Mouse (Mus musculus): Measurements from ENCODE around the gene Rnf13.
"Not testable (repeated sequence)": the region's sequence is repeated elsewhere in the genome, so short reads cannot be mapped to it uniquely, and the experiment has no call there.

Rnf13 gene

DNA sequence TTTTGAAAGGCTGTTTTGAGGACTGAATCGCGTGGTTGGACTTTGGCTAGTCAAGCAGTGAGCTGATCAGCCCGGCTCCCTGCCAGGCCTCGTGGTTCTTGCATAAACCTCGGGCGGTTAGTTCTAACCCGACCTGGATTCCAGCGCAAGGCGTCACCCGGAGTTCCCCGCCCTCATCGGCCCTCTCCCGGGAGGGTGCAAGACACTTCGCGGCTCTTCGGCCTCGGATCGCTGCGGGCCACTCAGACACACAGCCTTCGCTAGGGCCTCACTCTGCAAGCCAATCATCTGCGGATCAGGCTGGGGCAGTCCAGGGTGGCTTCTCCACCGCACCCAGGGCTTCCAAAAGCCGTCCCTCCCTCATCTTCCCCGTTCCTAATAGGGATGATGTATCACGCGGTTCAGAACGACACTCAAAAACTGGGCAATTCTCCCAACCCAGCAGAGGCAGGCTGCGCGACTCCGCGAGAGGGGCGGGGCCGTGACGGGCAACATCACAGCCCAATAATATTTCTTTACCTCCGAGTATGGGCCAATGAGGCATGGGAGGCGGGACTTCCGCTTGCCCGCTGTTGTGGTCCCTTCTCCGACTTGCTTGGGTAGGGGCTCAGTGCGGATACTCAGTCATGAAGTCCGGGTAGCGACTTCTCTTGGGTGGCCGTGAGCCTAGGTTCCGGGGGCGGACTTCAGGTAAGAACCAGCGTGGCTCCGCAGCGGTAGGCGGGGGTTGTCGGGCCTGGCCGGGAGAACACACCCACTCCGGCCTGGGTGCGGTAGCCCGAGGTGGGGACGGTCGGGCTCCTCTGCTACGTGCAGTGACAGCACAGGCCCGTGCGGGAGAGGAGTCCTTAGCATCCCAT is at the start of gene Rnf13:
TSS of gene Rnf13 (plus strand) at position 552 of the 860 bp plus-strand sequence.
- peak; percentile 90 for DNase-seq (ENCODE audit: low read depth, low spot score)

DNA sequence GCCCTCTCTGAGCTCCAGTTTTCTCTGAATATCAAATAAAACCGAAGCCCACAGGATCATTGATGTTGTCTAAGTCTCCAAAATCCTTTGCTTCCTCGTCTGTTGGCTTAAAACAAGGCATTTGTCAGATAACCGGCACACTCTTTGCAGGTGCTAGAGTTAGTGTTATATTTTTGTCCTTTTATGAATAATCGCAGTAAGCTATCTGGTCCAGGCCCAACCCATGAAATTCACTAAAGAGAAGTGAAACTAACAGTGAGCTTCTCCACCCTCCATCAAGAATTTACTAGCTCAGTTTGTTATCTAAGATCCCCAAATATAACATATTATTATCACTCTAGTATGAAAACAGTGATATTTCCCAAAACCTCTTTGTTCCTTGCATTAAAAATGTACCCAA is 44.1 kb upstream of the Rnf13 start:
- DNase-seq (ENCODE audit: low read depth, low spot score), result no peak

DNA sequence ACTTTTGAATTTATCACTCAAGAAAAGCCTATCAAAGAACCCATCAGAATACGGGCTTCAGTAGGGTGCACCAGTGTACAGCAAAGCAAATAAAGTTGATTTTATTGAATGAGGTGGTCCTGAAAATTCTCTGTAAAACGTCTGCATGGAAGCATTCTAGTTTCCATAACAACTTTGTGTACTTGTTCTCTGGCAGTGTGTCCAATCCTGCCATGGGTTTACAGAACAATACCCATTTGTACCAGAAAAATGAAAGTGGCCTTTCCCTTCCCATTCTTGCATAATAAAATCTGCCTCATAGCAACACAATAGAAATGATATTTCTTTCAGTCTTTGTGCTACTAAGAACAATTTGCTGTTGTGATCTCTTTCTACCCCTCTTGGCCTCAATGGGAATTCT is 43.1 kb upstream of the Rnf13 start, which contains the start of gene Ankub1:
TSS of gene Ankub1 (minus strand) at position 81 of the 400 bp plus-strand sequence.
- DNase-seq (ENCODE audit: low read depth, low spot score), result no peak

DNA sequence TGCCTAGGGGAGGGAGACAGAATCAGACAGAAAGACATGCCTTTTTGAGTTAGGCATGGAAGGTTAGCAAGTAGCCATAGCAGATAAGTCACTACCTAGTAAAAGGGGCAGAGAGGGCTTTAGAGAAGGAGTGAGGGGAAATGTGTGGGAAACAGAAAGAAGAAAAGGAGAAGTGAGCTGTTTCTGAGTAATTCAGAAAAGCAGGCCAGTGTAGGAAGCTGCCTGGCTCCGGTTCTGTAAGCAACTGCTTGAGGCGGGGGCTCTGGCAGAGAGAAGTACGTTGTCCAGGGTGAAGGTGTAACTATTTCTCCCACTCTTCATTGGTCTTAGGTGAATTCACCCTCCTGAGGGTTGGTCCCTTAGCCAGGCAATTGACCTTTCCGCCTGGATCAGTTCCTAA is 39.6 kb upstream of the Rnf13 start:
- DNase-seq (ENCODE audit: low read depth, low spot score), result no peak

DNA sequence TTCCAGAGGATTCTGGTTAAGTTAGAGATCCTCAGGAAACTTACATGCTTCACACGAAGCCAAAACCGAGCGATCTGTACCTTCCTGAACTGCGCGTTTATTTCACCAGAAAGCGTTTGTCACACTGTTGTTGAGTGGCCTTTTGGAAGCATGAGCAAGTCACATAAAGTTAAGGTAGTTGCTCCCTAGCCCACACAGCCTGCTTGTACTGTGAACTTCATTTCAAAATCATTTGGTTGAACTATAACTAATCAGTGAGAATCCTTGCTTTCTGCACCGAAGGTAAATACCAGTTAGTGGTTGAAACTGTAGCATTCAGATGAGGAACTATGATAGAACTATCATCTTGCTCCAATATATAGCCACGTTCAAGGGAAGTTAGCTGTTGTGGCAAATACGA is 39.1 kb upstream of the Rnf13 start:
- no peak for DNase-seq (ENCODE audit: low read depth, low spot score)

DNA sequence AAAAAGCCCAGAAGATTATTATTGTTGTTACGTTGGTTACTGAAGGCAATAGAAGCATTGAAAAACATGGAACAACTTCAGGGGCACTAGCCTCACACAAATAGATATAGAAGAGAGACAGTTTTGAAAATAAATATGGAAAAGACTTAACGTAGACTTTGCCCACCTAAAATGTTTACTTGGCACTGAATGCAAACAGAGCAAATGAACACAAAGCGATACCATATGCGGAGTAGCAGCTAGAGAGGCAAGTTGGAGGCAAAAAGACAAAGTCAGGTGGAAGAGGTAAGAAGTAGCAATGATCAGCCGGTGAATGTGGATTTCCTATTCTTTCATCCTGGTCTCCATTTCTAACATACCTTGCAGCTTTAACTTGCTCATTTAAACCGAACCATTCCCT is 21.7 kb upstream of the Rnf13 start:
- no peak for DNase-seq (ENCODE audit: low read depth, low spot score)

DNA sequence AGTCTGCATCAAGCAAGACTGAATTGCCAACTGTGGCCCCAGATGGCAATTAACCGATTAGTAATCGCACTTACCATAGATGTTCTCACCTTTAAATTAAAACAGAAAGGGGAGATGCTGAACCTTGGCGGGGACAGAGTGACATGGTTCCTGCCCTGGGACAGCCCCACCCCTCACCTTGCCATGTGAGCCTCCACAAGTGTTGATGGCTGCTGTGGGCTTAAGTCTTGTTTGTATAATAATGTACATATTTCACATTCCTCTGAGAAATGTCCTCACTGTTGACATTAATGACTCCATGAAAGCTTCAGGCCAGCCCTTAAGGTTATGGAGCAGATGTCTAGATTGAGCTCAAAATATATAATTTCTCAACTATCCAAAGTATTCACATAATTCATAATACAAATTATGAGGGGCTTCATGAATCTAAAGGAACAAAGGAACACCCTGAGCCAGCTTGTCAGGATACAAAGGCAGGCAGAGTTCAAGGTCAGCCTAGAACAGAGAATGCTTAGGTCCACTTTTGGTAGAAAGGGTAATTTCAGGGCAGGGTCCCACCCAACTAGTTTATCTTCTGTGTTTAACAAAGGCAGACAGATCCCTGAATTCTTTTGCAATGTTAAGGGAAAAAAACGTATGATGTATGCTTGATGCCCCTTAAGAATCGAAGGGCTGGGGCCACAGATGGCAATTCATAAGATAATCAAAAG is 3.5 kb upstream of the Rnf13 start:
- DNase-seq (ENCODE audit: low read depth, low spot score), result no peak

DNA sequence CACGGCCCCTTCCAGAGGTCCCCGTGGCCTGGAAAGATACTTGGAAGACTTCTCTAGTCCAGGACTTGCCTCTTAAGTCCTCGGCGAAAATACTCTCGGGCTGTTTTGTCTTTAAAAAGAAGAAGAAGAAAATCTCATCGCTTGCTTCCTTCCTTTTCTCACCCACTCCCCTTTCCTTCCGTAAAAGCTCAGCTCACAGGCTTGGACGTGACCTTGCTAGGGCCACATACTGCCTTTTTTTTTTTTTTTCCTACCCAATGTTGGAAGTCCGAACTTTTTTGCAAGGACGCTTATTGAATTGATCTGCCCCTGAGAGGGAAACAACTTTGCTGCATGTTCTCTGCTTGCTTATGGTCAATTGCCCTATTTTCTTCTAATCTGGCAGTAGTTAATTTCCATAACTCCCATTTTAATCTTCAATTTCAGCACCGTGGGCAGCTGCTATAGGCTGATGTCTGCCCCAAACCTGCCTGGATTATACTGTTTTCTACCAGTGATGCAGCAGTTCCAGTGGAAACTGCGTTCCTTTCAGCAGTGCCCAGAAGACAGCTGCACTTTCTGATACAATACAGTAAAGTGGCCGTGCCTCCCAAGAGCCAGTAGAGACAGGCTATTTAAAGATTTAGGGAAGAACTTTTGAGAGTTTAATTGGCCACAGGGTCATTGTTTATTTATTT is 695 bp downstream of the Rnf13 start:
- DNase-seq (ENCODE audit: low read depth, low spot score), result no peak

DNA sequence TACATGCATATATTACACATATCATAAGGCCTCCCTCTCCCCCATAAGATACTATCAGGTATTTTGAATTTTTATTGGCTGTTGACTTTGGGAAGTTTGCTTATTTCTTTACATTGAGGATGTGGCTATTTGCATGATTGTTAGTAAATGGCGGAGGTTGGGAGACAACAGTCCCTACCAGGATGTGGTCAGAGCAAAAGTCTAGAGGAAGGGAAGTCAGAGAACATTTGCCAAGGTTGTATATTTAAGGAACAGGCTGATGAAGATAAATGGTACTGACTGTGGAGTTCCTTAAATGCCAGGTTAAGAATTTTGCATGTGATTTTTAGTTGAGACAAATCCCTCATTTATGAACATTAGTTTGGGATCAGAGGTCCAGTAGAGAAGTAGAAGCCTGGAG is 4.0 kb downstream of the Rnf13 start:
- no peak for DNase-seq (ENCODE audit: low read depth, low spot score)

DNA sequence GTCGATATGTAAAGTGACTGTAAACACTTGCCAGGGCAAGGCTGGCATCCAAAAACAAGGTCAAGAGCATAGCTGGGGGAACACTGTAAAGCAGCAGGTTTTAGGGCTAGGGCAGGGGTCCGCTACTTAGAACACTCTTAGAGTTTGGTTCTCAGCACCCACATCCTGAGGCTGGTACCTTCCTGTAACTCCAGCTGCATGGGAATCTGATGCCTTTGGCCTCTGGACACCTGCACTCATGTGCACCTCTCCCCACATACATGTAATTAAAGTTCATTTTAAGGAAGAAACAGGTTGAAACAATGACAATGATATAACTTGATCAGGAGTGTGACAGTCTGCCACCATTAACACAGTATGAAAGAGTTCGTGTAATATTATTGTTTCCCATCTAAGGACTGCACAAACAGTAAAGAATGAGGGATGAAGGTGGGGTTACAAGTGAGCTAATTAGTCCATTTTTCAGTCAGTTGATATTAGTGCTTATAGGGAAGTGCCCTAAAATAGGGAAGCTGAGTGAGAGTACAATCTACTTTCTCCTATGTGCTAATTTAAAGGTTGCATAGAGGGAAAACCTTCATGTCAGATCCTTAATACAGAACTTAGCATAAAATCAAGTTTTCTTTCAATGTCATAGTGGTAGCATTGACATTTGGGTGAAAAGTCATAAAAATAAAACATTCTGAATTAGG is 12.9 kb downstream of the Rnf13 start:
- DNase-seq (ENCODE audit: low read depth, low spot score), result no peak

DNA sequence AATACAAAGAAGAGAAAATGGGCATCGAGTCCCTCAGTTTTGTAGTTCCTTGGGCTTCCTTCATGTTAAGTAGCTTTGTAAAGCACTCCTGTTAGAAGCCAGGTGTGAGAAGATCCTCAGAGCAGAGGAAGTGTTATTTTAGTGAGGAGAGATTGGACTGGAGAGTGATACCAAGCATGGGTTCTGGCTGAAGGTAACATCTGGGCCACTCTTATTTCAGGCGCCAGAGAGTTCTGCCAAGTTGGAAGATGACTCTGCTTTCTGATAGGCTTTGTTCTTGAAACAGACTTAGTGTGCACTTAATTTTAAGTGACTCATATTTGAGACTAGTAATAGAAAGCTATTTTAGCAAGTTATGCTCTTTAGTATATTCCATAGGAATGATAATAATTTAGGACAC is 41.1 kb downstream of the Rnf13 start:
- DNase-seq (ENCODE audit: low read depth, low spot score), result no peak

DNA sequence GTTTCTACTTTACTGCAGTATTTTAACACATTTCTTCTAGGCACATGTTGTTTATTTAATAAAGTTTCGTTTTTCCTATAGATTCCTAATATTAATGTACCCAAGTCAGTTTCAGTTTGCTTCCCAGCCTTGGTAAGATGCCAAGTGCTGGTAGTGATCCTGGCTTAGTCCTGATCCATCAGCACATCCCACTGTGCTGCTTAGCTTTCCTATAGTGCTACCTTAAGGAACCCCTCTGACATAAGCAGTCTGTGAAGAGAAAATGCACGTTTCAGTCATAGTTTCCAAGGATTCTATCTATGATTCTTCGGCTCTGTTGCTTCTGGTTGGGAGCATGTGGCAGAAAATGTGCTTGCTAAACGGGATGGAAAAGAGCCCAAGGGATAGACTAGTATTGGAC is 52.6 kb downstream of the Rnf13 start:
- DNase-seq (ENCODE audit: low read depth, low spot score), result no peak

DNA sequence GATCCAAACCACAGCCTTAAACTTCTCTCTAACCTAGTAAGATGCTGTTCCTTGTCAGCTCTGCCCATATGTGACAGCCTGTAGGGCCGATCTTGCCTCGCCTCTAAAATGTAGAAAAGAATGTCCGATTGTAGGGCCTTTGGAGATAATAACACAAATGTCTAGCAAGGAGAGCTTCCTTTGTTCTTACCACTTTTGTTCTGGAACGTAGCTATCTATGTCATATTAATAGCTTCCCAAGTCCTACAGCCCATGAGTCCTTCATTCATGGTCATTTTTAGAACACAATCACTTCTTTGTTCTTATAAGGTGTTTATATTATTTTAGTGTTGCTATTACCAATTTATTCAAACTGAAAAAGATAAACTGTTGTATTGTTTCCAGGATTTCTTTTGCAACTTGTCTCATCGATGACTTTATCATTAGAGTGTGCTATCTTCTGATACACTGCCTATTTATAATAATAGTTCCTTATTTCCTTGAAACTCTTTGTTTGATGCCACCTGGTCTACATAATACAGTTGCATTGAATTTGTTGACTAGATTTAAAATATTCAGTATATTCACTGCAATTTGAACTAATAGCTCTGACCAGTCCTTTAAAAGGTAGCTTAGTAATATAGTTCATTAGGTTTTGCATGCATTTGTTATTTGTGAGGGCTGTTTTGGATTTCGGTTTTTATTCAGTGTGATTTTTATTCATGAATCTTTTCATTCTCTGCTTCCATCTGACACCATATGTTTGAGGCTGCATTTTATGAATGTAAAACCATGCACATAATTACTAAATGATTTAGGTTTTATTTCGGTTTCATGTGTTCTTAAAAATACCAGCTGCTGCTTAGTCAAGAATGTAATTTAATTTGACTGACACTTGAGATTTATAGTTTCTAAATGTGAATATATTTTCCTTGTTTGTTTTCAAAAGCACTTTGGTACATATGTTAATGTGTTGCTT is 53.4 kb downstream of the Rnf13 start:
- no peak for DNase-seq (ENCODE audit: low read depth, low spot score)

DNA sequence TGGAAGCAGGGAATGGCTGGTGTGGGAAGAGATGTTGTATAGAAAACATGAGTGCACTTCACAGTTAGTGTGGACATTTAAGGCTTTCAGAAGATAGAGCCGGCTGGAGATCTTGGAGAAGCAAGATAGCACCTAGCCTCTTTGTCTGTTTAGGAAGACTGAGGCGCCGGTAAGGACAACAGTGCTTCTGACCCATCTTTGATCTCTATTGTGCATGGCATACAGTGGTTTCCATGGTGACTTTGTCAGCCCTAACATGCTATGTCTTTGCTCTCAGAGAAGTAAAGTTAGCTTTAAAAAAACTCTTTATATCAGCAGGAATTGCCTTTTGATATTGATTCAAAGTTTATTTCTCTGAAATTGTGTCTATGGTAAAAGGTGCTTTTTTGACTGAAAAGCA is 55.2 kb downstream of the Rnf13 start:
- DNase-seq (ENCODE audit: low read depth, low spot score), result no peak

DNA sequence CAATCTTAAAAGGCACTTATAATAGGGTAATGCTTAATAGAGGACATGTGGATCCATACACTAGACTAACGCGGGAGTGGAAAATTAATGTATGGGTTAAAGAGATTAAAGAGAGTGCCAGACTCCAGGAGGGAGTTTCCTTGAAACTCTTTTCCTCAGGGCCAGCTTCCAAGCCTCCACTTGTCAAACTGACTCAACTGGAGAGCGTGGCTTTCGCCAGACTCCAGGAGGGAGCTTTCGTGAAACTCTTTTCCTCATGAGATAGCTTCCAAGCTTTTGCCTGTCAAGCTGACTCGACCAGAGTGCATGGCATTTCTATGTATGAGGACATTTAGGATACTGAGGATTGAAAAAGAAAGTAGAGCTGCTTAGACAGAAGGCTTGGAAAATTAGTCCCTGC is 59.2 kb downstream of the Rnf13 start:
- not testable (repeated sequence) for DNase-seq (ENCODE audit: low read depth, low spot score)

DNA sequence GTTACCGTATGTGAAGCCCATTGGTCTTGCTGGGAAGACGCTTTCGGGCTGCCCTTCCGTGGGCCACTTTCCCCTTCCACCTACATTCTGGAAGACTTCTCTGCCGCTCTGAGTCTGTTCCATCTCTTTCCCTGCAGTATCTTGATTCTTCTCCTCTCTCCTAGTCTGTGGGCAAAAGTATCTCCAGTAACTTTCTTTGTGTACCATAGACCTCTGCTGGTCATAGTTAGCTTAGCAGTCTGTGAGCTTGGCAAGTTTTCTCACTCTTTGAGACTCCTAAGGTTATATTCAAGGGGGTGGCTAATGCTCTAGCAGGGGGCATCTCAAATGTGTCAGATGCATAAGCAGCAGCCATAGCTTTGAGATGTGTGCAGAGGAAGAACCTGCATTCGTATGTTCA is 79.6 kb downstream of the Rnf13 start:
- no peak for DNase-seq (ENCODE audit: low read depth, low spot score)

DNA sequence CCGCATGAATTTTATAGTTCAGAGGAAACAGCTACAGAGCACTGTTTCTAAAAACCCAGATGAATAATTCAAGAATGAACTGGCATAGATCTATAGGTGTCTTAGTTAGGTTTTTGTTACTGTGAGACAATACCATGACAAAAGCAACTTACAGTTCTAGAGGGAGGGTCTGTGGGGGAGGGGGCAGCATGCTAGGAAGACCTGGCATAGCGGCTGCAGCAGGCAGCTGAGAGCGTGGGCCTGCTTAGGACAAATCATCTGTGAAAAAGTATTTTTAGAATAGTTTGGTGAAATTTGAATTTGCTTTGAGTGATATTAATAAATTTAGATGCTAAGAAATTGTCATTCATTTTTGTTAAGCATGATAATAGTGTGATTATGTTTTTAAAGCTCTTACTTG is 90.0 kb downstream of the Rnf13 start:
- no peak for DNase-seq (ENCODE audit: low read depth, low spot score)

DNA sequence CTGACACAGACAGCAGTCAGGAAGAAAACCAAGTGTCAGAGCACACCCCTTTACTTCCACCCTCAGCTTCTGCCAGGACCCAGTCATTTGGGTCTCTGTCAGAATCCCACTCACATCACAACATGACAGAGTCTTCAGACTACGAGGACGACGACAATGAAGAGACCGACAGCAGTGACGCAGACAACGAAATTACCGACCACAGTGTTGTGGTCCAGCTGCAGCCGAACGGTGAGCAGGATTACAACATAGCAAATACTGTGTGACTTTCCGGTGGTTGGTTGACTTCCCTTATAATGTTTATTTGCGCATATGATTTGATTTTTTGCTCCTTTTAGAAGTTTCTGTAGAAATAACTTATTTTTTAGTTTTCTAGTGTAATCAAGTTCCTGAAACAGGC is 97.7 kb downstream of the Rnf13 start:
- no peak for DNase-seq (ENCODE audit: low read depth, low spot score)

DNA sequence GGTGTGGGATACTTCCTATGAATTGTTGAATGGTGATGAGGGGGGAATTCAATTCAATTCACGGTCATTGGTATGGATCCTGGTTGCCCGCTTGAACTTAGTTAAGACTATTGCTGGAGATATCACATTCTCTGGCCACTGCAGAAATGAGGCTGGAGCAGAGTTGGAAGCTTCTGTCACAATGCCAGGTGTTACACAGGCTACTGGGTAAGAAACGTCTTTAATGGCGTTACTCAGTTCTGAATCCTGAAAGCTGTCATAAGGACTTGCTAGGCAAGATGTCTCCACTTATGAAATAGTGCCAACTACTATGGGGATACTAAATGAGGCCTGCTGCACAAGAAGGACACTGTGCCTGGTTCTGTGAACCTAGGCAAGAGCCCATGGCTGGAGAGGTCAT is 101.0 kb downstream of the Rnf13 start:
- no peak for DNase-seq (ENCODE audit: low read depth, low spot score)

DNA sequence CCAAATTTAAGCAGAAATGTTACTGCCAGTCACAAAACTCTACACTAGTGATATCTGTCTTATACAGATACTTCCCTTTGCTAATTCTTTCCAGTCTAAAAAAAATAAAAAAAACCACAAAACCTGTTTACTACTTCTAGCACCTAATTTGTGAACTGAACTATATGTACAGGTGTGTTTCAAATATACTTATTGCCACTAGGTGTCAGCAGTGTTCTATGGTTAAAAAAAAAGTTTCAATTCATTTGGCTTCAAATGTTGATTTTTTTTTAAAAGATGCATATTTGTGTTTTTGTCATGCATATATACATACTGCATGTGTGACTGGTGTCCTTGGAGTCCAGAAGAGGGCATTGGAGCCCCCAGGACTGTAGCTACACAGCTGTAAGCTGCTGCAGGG is 107.9 kb downstream of the Rnf13 start:
- no peak for DNase-seq (ENCODE audit: low read depth, low spot score)

Data from WW6 (cell line).